Mouse (Mus musculus) right cerebral cortex, adult 2 months (tissue): ENCODE measurements around the gene Nr4a1.
A peak's percentile ranks its signal among the peaks of the same experiment; 100 is the strongest.

Experiments used
- DNase-seq, 2 experiments: peaks; one replicate each; pipeline ENCODE4 v3.0.0; 2021 to 2022; ENCODE audit warnings: low spot score in 2 of 2

Gene Nr4a1

GRCm38 (mm10) chr15:101256463-101257206 is 2.6 kb downstream of the Nr4a1 start:
- DNase-seq = no peak

GRCm38 (mm10) chr15:101258420-101258819 is 4.4 kb downstream of the Nr4a1 start:
- peak in 1 of 2 experiments; percentile 40 for DNase-seq

GRCm38 (mm10) chr15:101259922-101260321 is 5.9 kb downstream of the Nr4a1 start:
- no peak for DNase-seq

- peak in 1 of 2 experiments; percentile 5 for DNase-seq
Observed at GRCm38 (mm10) chr15:101260387-101260786, 6.3 kb downstream of the Nr4a1 start.

- peak in 1 of 2 experiments; percentile 40 for DNase-seq
Observed at GRCm38 (mm10) chr15:101260874-101261622, 7.0 kb downstream of the Nr4a1 start.

GRCm38 (mm10) chr15:101262502-101262901 is 8.4 kb downstream of the Nr4a1 start:
- DNase-seq = no peak

GRCm38 (mm10) chr15:101266132-101266963 is 12.3 kb downstream of the Nr4a1 start:
- DNase-seq = peak; percentile 94 to 95

GRCm38 (mm10) chr15:101267053-101268032 is 13.3 kb downstream of the Nr4a1 start:
- DNase-seq = no peak

GRCm38 (mm10) chr15:101270101-101270820 is 16.2 kb downstream of the Nr4a1 start:
- DNase-seq = no peak

- DNase-seq = no peak
Observed at GRCm38 (mm10) chr15:101271107-101271506, 17.0 kb downstream of the Nr4a1 start.

- DNase-seq = no peak
Observed at GRCm38 (mm10) chr15:101271513-101271912, 17.4 kb downstream of the Nr4a1 start.

- DNase-seq = no peak
Observed at GRCm38 (mm10) chr15:101274380-101274779, 20.3 kb downstream of the Nr4a1 start.

GRCm38 (mm10) chr15:101277351-101277899 is 23.4 kb downstream of the Nr4a1 start:
- no peak for DNase-seq

- no peak for DNase-seq
Observed at GRCm38 (mm10) chr15:101278589-101278988, 24.5 kb downstream of the Nr4a1 start.

GRCm38 (mm10) chr15:101279430-101279999 is 25.4 kb downstream of the Nr4a1 start:
- no peak for DNase-seq

- DNase-seq = no peak
Observed at GRCm38 (mm10) chr15:101282471-101282870, 28.4 kb downstream of the Nr4a1 start.

GRCm38 (mm10) chr15:101283183-101283910 is 29.3 kb downstream of the Nr4a1 start:
- peak; percentile 73 to 77 for DNase-seq

GRCm38 (mm10) chr15:101283911-101284750 is 30.1 kb downstream of the Nr4a1 start, which contains the start of gene Atg101:
TSS of gene Atg101 (plus strand) at chr15:101284272.
- DNase-seq = peak; percentile 89 to 90
